Mouse (Mus musculus) thymus, postnatal 10 days (tissue): ENCODE measurements around the gene Mib2.
"Not testable (repeated sequence)": the region's sequence is repeated elsewhere in the genome, so short reads cannot be mapped to it uniquely, and the experiment has no call there.

Experiments used
- DNase-seq, 2 experiments: peaks; one replicate each; pipeline ENCODE4 v3.0.0; 2021; ENCODE audit warnings: low spot score in 2 of 2

Gene Mib2

GRCm38 (mm10) chr4:155670236-155670635 is 1.2 kb upstream of the Mib2 start:
- DNase-seq: not testable (repeated sequence)

- DNase-seq: no peak
Measured at GRCm38 (mm10) chr4:155669598-155670075, 639 bp upstream of the Mib2 start.

- no peak for DNase-seq
Measured at GRCm38 (mm10) chr4:155666903-155667302, 2.1 kb downstream of the Mib2 start.

GRCm38 (mm10) chr4:155660641-155661040 is 8.4 kb downstream of the Mib2 start:
- DNase-seq: no peak

- DNase-seq: no peak
Measured at GRCm38 (mm10) chr4:155658961-155659360, 10.0 kb downstream of the Mib2 start.

- DNase-seq: no peak
Measured at GRCm38 (mm10) chr4:155656214-155656751, 12.7 kb downstream of the Mib2 start.

GRCm38 (mm10) chr4:155654456-155655298 is 14.3 kb downstream of the Mib2 start:
- DNase-seq: peak; percentile 48 to 58

- DNase-seq: no peak
Measured at GRCm38 (mm10) chr4:155654183-155654455, 14.9 kb downstream of the Mib2 start.

GRCm38 (mm10) chr4:155653451-155654182 is 15.4 kb downstream of the Mib2 start:
- no peak for DNase-seq

GRCm38 (mm10) chr4:155653086-155653450 is 15.9 kb downstream of the Mib2 start, which contains the start of gene Mmp23:
Mmp23 (minus strand) TSS chr4:155653384.
- DNase-seq: no peak

GRCm38 (mm10) chr4:155652283-155653085 is 16.5 kb downstream of the Mib2 start:
- no peak for DNase-seq

- no peak for DNase-seq
Measured at GRCm38 (mm10) chr4:155651553-155652269, 17.3 kb downstream of the Mib2 start.

- no peak for DNase-seq
Measured at GRCm38 (mm10) chr4:155649355-155649754, 19.6 kb downstream of the Mib2 start.

GRCm38 (mm10) chr4:155645721-155646120 is 23.3 kb downstream of the Mib2 start:
- no peak for DNase-seq

- not testable (repeated sequence) for DNase-seq
Measured at GRCm38 (mm10) chr4:155645308-155645707, 23.7 kb downstream of the Mib2 start, which contains the start of gene Gm10563. Gm10563 (minus strand) TSS chr4:155645408.

GRCm38 (mm10) chr4:155643531-155643930 is 25.5 kb downstream of the Mib2 start:
- DNase-seq: no peak

- no peak for DNase-seq
Measured at GRCm38 (mm10) chr4:155635766-155636499, 33.1 kb downstream of the Mib2 start.

GRCm38 (mm10) chr4:155630267-155630666 is 38.7 kb downstream of the Mib2 start:
- DNase-seq: no peak

GRCm38 (mm10) chr4:155624338-155625291 is 44.4 kb downstream of the Mib2 start, which contains the start of gene Cdk11b:
Cdk11b (plus strand) TSS chr4:155624854.
- DNase-seq: peak; percentile 92 to 95
